Mouse (Mus musculus): ENCODE measurements at regions not wholly inside any gene's neighbourhood (a gene's known extent, or its start where the extent isn't known, plus 50 kb on each side); places are given as distances from the start of the nearest gene placed in this dataset.

DNA sequence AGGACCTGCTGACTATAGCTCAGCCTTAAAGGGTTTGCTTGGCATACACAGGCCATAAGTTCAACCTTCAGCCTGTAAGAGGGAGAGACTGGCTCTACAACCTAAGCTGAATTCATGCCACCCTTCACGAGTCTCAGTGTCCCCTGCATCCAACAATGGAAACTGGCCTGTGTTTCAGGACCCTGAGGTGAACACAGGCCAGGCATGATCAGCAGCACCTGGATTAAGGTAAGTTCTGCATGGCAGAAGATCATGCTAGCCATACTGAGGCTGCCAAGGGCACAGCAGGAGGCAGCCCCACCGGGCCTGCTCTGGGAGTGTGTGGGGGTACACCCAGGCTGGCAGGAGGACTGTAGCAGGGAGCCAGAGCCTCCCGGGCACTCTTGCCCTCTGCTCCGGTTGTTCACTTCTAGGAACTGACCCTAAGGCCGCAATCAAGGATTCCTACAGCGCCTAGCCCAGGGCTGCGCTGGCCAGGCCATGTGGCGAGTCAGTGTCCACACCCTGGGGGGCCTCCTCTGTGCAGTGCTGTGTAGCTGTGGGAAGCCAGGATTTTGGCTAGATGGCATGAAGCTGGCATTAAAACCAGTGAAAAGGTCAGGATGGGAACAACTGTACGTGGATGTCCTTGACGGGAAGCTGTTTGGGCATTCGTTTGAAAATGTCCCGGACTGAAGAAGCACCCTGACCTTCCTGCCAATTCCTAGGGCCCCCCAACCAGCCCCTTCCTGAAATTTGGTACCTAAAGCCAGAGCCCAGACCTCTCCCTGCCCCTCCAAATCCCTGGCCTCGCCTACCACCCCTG is 74.8 kb upstream of the Ppp2r5c start:
- peaks cover 9% of the 10 kb centered on the region; the same call in 1 of the 2 replicates for H3K27me3 ChIP-seq (ENCODE audit: insufficient read depth, low read length)
- DNase-seq (ENCODE audit: low spot score) (no peak), ATAC-seq (no peak)
- peaks cover 6% of the 10 kb centered on the region; the same call in 1 of the 2 replicates for H3K4me1 ChIP-seq (ENCODE audit: insufficient read depth, low read length)
- no peak overlapping the region for H3K4me2 ChIP-seq (ENCODE audit: low read depth, low read length)
- 56% methylated on average over 13 of the region's 13 CpGs for WGBS
- no peak overlapping the region for H3K4me3 ChIP-seq (ENCODE audit: low read length)
- H3K9me3 ChIP-seq (ENCODE audit: low read length), result no peaks in the 10 kb centered on the region
- no peak overlapping the region for H3K9ac ChIP-seq (replicated peaks; ENCODE audit: low read length)
- H3K27ac ChIP-seq, result no peak overlapping the region
- no peaks in the 10 kb centered on the region for H3K36me3 ChIP-seq (ENCODE audit: insufficient read depth, low read length)
- no peak for TF ChIP-seq CTCF (IDR thresholded peaks at IDR 0.05; ENCODE audit: low read depth)

DNA sequence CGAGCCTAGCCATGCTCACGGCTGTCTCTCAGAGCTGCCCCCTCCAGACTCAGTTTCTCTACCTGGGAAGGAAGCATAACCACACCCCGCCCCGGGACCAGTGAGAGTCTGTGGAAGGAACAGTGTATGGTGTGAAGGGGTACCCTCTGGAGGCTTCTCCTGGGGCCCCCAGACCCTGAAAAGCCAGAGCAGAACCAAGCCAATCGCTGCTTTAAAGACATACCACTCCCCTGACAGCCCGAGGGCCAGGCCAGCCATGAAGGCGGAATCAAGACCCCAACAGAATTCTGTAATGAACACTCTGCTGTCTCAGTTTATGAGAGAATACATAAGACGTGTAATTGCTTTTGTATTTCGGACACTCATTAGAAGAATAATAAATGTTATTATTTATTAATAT is 73.9 kb upstream of the Ppp2r5c start:
- ATAC-seq, result peak; percentile 13; the same call in 1 of the 2 replicates
- Histone ChIP-seq H3K27me3 (ENCODE audit: insufficient read depth, low read length) (peaks cover 9% of the 10 kb centered on the region; the same call in 1 of the 2 replicates), H3K4me3 (ENCODE audit: low read length) (no peak overlapping the region), H3K9me3 (ENCODE audit: low read length) (no peaks in the 10 kb centered on the region), H3K4me2 (ENCODE audit: low read depth, low read length) (peak overlapping the region; percentile 37), H3K36me3 (ENCODE audit: insufficient read depth, low read length) (no peaks in the 10 kb centered on the region), H3K4me1 (ENCODE audit: insufficient read depth, low read length) (peaks cover 6% of the 10 kb centered on the region; the same call in 1 of the 2 replicates), H3K9ac (replicated peaks; ENCODE audit: low read length) (no peak overlapping the region), H3K27ac (no peak overlapping the region)
- TF ChIP-seq CTCF (IDR thresholded peaks at IDR 0.05; ENCODE audit: low read depth), result no peak
- 38% methylated on average over 9 of the region's 9 CpGs for WGBS
- DNase-seq (ENCODE audit: low spot score), result no peak

DNA sequence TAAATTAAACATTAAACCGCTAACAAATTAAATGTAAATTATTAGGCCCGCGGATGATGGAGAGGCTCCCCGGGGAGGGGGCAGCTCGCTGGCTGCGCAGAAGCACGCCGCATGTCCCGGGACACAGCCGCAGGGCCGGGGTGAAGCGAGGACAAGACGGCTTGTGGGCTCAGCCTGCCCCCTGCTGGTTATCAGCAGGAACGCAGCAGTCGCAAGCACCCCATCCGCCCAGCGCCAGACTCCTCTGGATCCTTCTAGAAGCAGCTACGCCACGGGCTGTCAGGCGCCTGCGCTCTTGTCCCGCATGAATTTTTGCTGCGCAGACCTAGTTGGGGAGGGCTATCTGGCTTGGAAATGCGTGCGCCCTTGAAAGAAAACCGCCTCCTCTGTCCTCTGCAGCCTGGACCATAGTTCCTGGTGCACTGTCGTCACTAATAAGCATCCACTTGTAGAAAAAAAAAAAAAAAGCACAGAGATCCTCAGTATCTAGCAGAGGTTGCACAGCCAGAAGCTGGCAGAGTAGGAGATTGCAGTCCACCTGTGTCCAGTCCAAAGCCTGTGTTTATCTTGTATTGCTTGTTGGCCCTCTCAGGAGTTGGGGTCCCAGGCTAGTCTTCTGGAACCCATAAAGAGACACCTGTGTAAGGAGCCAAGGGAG is 73.4 kb upstream of the Ppp2r5c start:
- Histone ChIP-seq H3K4me3 (ENCODE audit: low read length) (no peak overlapping the region), H3K4me2 (ENCODE audit: low read depth, low read length) (peak overlapping the region; percentile 37), H3K27ac (no peak overlapping the region), H3K9ac (replicated peaks; ENCODE audit: low read length) (no peak overlapping the region), H3K4me1 (ENCODE audit: insufficient read depth, low read length) (peaks cover 6% of the 10 kb centered on the region; the same call in 1 of the 2 replicates), H3K9me3 (ENCODE audit: low read length) (no peaks in the 10 kb centered on the region), H3K27me3 (ENCODE audit: insufficient read depth, low read length) (peaks cover 9% of the 10 kb centered on the region; the same call in 1 of the 2 replicates), H3K36me3 (ENCODE audit: insufficient read depth, low read length) (no peaks in the 10 kb centered on the region)
- peak; percentile 86 for ATAC-seq
- TF ChIP-seq CTCF (IDR thresholded peaks at IDR 0.05; ENCODE audit: low read depth), result peak; percentile 98
- peak; percentile 90 for DNase-seq (ENCODE audit: low spot score)
- WGBS, result 4% methylated on average over 27 of the region's 27 CpGs

DNA sequence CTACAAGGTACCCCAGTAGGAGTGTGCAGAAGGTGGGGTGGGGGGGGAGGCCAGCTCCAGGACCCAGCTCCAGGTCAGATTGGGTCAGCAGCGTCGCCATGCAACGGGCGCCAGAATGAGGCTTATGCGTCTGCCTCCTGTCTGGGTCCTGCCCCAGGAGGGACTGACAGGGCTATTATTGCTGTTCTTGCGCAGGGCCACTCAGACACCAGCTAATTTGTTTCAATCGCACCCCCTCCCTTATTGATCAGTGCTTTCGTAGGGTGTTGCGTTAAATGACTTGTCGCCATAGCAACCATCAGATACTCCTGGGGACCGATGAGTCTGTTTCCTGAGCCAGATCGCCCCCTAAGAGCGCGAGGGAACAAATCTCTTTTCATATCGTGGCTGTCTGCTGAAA is 71.8 kb upstream of the Ppp2r5c start:
- Histone ChIP-seq H3K4me2 (ENCODE audit: low read depth, low read length) (peak overlapping the region; percentile 27; the same call in 1 of the 2 replicates), H3K4me3 (ENCODE audit: low read length) (no peak overlapping the region), H3K27ac (no peak overlapping the region), H3K9me3 (ENCODE audit: low read length) (no peaks in the 10 kb centered on the region), H3K9ac (replicated peaks; ENCODE audit: low read length) (no peak overlapping the region), H3K36me3 (ENCODE audit: insufficient read depth, low read length) (no peaks in the 10 kb centered on the region), H3K27me3 (ENCODE audit: insufficient read depth, low read length) (peaks cover 9% of the 10 kb centered on the region; the same call in 1 of the 2 replicates), H3K4me1 (ENCODE audit: insufficient read depth, low read length) (peaks cover 6% of the 10 kb centered on the region; the same call in 1 of the 2 replicates)
- WGBS, result 3% methylated on average over 15 of the region's 15 CpGs
- ATAC-seq (0 out of 2 replicates have a peak, but pooled peaks have one; percentile 33), DNase-seq (ENCODE audit: low spot score) (peak; percentile 61)
- TF ChIP-seq CTCF (IDR thresholded peaks at IDR 0.05; ENCODE audit: low read depth), result no peak

DNA sequence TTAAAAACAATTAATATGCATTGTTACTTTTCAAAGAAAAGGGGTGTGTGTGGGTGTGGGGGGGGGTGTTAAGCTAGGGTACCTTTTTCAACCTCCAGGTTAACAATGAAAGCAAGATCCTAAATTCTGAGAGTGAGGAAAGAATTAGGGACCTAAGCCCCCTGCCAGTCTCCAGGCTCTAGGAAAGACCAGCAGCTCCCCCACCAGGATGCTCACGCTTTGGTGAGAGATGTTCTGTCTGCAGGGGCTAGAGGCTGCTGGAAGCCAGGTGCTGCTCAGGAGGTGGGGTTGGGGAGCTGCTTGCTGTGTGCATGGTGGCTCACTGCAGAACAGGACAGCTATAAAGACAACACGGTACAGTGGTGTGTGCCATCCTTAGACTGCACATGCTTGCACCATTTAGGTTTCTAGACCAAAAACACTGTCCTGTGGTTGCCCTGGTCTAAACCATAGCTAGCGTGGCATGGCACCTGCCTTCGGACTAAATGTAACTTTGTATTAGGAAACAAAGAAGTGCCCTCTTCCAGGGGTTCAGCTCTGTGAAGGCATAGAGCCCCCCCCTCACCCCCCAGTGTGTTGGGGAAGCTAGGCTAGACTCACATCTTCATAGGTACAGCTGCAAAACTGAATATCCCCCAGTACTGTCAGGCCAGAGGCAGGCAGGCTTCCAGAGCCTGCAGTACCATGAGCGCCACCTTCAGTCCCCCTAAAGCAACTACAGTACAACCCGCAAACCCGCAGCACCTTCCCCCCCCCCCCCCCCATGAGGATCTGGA is 70.7 kb upstream of the Ppp2r5c start:
- Histone ChIP-seq H3K27me3 (ENCODE audit: insufficient read depth, low read length) (peaks cover 9% of the 10 kb centered on the region; the same call in 1 of the 2 replicates), H3K36me3 (ENCODE audit: insufficient read depth, low read length) (no peaks in the 10 kb centered on the region), H3K4me2 (ENCODE audit: low read depth, low read length) (no peak overlapping the region), H3K4me1 (ENCODE audit: insufficient read depth, low read length) (peaks cover 6% of the 10 kb centered on the region; the same call in 1 of the 2 replicates), H3K9ac (replicated peaks; ENCODE audit: low read length) (no peak overlapping the region), H3K4me3 (ENCODE audit: low read length) (no peak overlapping the region), H3K9me3 (ENCODE audit: low read length) (no peaks in the 10 kb centered on the region), H3K27ac (no peak overlapping the region)
- peak; percentile 52 for TF ChIP-seq CTCF (IDR thresholded peaks at IDR 0.05; ENCODE audit: low read depth)
- WGBS, result 26% methylated on average over 7 of the region's 7 CpGs
- no peak for ATAC-seq
- DNase-seq (ENCODE audit: low spot score), result peak; percentile 64

DNA sequence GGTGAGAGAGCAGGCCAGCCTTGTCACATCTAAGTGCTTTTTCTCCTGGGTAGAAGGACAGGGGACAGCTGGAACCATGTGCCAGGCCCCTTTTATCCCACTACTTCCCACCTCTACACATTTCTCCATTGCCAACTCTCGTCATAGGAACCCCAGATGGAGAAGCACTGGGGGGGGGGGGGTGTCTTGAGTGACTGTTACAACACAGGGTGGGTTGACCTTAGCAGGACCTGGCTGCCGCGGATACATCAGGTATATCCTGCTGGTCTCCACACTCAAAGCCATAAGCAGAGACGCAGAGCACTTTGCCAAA is 70.1 kb upstream of the Ppp2r5c start:
- peaks cover 6% of the 10 kb centered on the region; the same call in 1 of the 2 replicates for H3K4me1 ChIP-seq (ENCODE audit: insufficient read depth, low read length)

More for the DNA sequence above, 70.1 kb upstream of the Ppp2r5c start:
- H3K27ac ChIP-seq, result no peak overlapping the region
- no peak for DNase-seq (ENCODE audit: low spot score)
- no peak overlapping the region for H3K4me2 ChIP-seq (ENCODE audit: low read depth, low read length)
- H3K36me3 ChIP-seq (ENCODE audit: insufficient read depth, low read length), result no peaks in the 10 kb centered on the region
- no peak for ATAC-seq
- H3K9me3 ChIP-seq (ENCODE audit: low read length), result no peaks in the 10 kb centered on the region
- H3K27me3 ChIP-seq (ENCODE audit: insufficient read depth, low read length), result peaks cover 9% of the 10 kb centered on the region; the same call in 1 of the 2 replicates
- no peak overlapping the region for H3K9ac ChIP-seq (replicated peaks; ENCODE audit: low read length)
- no peak overlapping the region for H3K4me3 ChIP-seq (ENCODE audit: low read length)
- no peak for TF ChIP-seq CTCF (IDR thresholded peaks at IDR 0.05; ENCODE audit: low read depth)
- WGBS, result 65% methylated on average over 4 of the region's 4 CpGs
